Mouse (Mus musculus): ENCODE results near the gene Rgs9. TPM values are rescaled to one million over a fixed set of nuclear protein-coding genes. Genes with fewer than 3 reads are reported as not detected.

The Rgs9 gene
- total RNA-seq, 2 experiments from 2014 or later: 37.0 to 37.7 TPM

GRCm38 (mm10) chr11:109187631-109188184 lies 110.2 kb downstream of the Rgs9 start:
- intact Hi-C loops (cut with DNase I): no loop called here
- peak; percentile 16 for DNase-seq

GRCm38 (mm10) chr11:109181118-109181517 lies 116.8 kb downstream of the Rgs9 start:
- intact Hi-C loops (cut with DNase I): no loop called here
- DNase-seq: no peak

GRCm38 (mm10) chr11:109180290-109180689 lies 117.6 kb downstream of the Rgs9 start:
- intact Hi-C loops (cut with DNase I): no loop called here
- no peak for DNase-seq

- DNase-seq: peak; percentile 59
- intact Hi-C loops (cut with DNase I): loop anchor here (2.0 to 5.0 kb wide), 2 partner anchors 257 to 730 kb away; partner anchors contain the start of gene Axin2
Measured at GRCm38 (mm10) chr11:109178788-109179518, 119.0 kb downstream of the Rgs9 start.

- DNase-seq: peak; percentile 26
- intact Hi-C loops (cut with DNase I): loop anchor here (5.0 kb wide), 1 partner anchor 253 kb away; the partner anchor contains the start of gene Axin2
Measured at GRCm38 (mm10) chr11:109175376-109175969, 122.5 kb downstream of the Rgs9 start.

Other genes starting within 250 kb of the Rgs9 start
- gene E030025P04Rik, start 153.8 kb downstream of the Rgs9 start, total RNA-seq (2021): not detected
- 10 to 100 TPM; 48.8 to 50.5 TPM for gene Gna13, start 64.7 kb upstream of the Rgs9 start, total RNA-seq (2021)
- gene 9930022D16Rik, start 115.8 kb upstream of the Rgs9 start, total RNA-seq (2021): not detected
- gene Amz2, start 127.8 kb upstream of the Rgs9 start, total RNA-seq (2021): 100 to 1,000 TPM; 179 to 181 TPM
- 1 to 10 TPM; 4.8 to 6.0 TPM for gene Arsg, start 175.2 kb upstream of the Rgs9 start, total RNA-seq (2021)
- gene Slc16a6, start 175.5 kb upstream of the Rgs9 start, total RNA-seq (2021): 10 to 100 TPM; 13.0 to 13.2 TPM

Measured in left cerebral cortex, postnatal 4 days (tissue).